Mouse (Mus musculus) myocyte (in vitro differentiated cells): ENCODE results near the gene Pmel. TPM values are rescaled to one million over a fixed set of nuclear protein-coding genes. Genes with fewer than 3 reads are reported as not detected.

ENCODE experiments used
- H3K27me3 ChIP-seq: one replicate; pipeline ENCODE4 v1.6.1; 2011; ENCODE audit not compliant: control insufficient read depth, insufficient read depth, insufficient read length
- H3K36me3 ChIP-seq: one replicate; pipeline ENCODE4 v1.6.1; 2011; ENCODE audit not compliant: control insufficient read depth, insufficient read depth
- H3K4me2 ChIP-seq: one replicate; pipeline ENCODE4 v1.6.1; 2011; ENCODE audit warnings: low read depth, control low read depth
- H3K4me3 ChIP-seq: one replicate; pipeline ENCODE4 v1.5.1; 2011; ENCODE audit warnings: mild to moderate bottlenecking, control low read depth, moderate library complexity
- H3K79me2 ChIP-seq: one replicate; pipeline ENCODE4 v1.6.1; 2011; ENCODE audit not compliant: control insufficient read depth, insufficient read depth
- H3ac ChIP-seq: one replicate; pipeline ENCODE4 v1.6.1; 2011; ENCODE audit not compliant: control insufficient read depth, insufficient read length
- CEBPB ChIP-seq: IDR thresholded peaks from 2 replicates; pipeline ENCODE4 v1.6.1; 2011; ENCODE audit warnings: mild to moderate bottlenecking, moderate library complexity; ENCODE audit not compliant: poor library complexity, insufficient read depth, severe bottlenecking
- E2F4 ChIP-seq: IDR thresholded peaks from one replicate; pipeline ENCODE4 v1.6.1; 2011; ENCODE audit warnings: mild to moderate bottlenecking, control low read depth, moderate library complexity; ENCODE audit not compliant: insufficient read depth
- MAX ChIP-seq: IDR thresholded peaks from one replicate; pipeline ENCODE4 v1.6.1; 2011; ENCODE audit warnings: low read depth, mild to moderate bottlenecking, control low read depth
- MYOD1 ChIP-seq, 3 experiments: IDR thresholded peaks; one replicate each; pipeline ENCODE4 v1.6.1; 2011; ENCODE audit warnings: control low read depth in 2 of 3, low read depth in 2 of 3, mild to moderate bottlenecking in 2 of 3, moderate library complexity in 1 of 3; ENCODE audit not compliant: insufficient read length in 2 of 3, control insufficient read depth in 1 of 3
- MYOG ChIP-seq, 3 experiments: IDR thresholded peaks; one replicate each; pipeline ENCODE4 v1.6.1; 2011; ENCODE audit warnings: control low read depth in 2 of 3, low read depth in 2 of 3, mild to moderate bottlenecking in 2 of 3; ENCODE audit not compliant: insufficient read length in 2 of 3, control insufficient read depth in 1 of 3, insufficient read depth in 1 of 3
- POLR2A ChIP-seq: IDR thresholded peaks from one replicate; pipeline ENCODE4 v1.6.1; 2011; ENCODE audit warnings: low read depth, mild to moderate bottlenecking, control low read depth, moderate library complexity; ENCODE audit not compliant: insufficient read length
- POLR2AphosphoS2 ChIP-seq: IDR thresholded peaks from one replicate; pipeline ENCODE4 v1.6.1; 2011; ENCODE audit warnings: low read depth, control low read depth; ENCODE audit not compliant: insufficient read length
- REST ChIP-seq: IDR thresholded peaks from one replicate; pipeline ENCODE4 v1.6.1; 2011; ENCODE audit warnings: mild to moderate bottlenecking, control low read depth, moderate library complexity; ENCODE audit not compliant: insufficient read depth, insufficient read length
- SRF ChIP-seq: IDR thresholded peaks from one replicate; pipeline ENCODE4 v1.6.1; 2011; ENCODE audit warnings: low read depth; ENCODE audit not compliant: control insufficient read depth, insufficient read length
- TCF12 ChIP-seq: IDR thresholded peaks from one replicate; pipeline ENCODE4 v1.6.1; 2011; ENCODE audit warnings: mild to moderate bottlenecking, control low read depth; ENCODE audit not compliant: poor library complexity, insufficient read depth, severe bottlenecking
- TCF3 ChIP-seq: IDR thresholded peaks from one replicate; pipeline ENCODE4 v1.6.1; 2011; ENCODE audit warnings: low read depth, control low read depth; ENCODE audit not compliant: insufficient read length
- USF1 ChIP-seq: IDR thresholded peaks from one replicate; pipeline ENCODE4 v1.6.1; 2011; ENCODE audit warnings: low read depth, mild to moderate bottlenecking, control low read depth, moderate library complexity
- polyA plus RNA-seq: library from polyadenylated mRNA; unstranded; fragments of >200 nt; fragmentation: generic; extraction: Trizol; gene quantifications from one replicate; pipeline ENCODE4 v1.2.1, GENCODE M21; 2012; ENCODE audit warnings: missing spikeins

Pmel gene
- polyA plus RNA-seq, 1 experiment = 0.17 TPM

GRCm38 (mm10) chr10:128668790-128669672, 35.0 kb upstream of the Pmel start:
- Histone ChIP-seq H3K27me3 (no peaks in the 10 kb centered on the region), H3ac (no peak overlapping the region), H3K4me3 (no peak overlapping the region), H3K36me3 (no peaks in the 10 kb centered on the region), H3K4me2 (no peak overlapping the region), H3K79me2 (no peaks in the 10 kb centered on the region)
- TF ChIP-seq MYOD1 (IDR thresholded peaks at IDR 0.05; ENCODE audit: control insufficient read depth in 1 of 3, insufficient read length in 2 of 3, low read depth in 2 of 3) = no peak
- TF ChIP-seq CEBPB = no peak
- no peak for TF ChIP-seq MYOG (IDR thresholded peaks at IDR 0.05; ENCODE audit: control insufficient read depth in 1 of 3, insufficient read depth in 1 of 3, insufficient read length in 2 of 3, low read depth in 2 of 3)
- TF ChIP-seq USF1 = no peak
- TF ChIP-seq TCF12 = no peak
- TF ChIP-seq SRF = no peak
- no peak for TF ChIP-seq TCF3
- TF ChIP-seq MAX = no peak
- no peak for TF ChIP-seq POLR2A
- no peak for TF ChIP-seq E2F4
- no peak for TF ChIP-seq REST
- no peak for TF ChIP-seq POLR2AphosphoS2

DNA sequence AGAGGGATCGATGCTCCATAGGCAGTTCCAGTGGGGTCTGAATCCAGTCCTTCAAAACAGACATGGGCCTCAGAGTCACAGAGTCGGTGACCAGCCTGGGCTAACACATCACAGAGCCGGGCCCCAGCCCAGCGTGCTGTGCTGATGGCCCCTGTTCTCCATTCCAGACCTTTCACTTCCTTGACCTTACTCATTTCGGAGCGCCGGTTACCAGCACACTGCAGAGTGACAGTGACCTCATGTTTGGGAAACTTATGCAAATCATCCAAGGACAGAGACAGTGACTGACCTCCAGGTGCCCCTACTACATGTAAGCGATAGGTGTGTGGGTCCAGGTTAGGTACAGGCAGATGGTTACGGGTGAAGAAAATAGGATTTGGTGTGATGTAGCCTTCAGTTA, 32.8 kb upstream of the Pmel start:
- Histone ChIP-seq H3K4me3 (no peak overlapping the region), H3K27me3 (no peaks in the 10 kb centered on the region), H3K79me2 (no peaks in the 10 kb centered on the region), H3K4me2 (no peak overlapping the region), H3ac (no peak overlapping the region), H3K36me3 (peaks cover 2% of the 10 kb centered on the region)
- TF ChIP-seq MAX (no peak), E2F4 (no peak), MYOG (IDR thresholded peaks at IDR 0.05; ENCODE audit: control insufficient read depth in 1 of 3, insufficient read depth in 1 of 3, insufficient read length in 2 of 3, low read depth in 2 of 3) (no peak), MYOD1 (IDR thresholded peaks at IDR 0.05; ENCODE audit: control insufficient read depth in 1 of 3, insufficient read length in 2 of 3, low read depth in 2 of 3) (no peak), SRF (no peak), USF1 (no peak), POLR2AphosphoS2 (no peak), REST (no peak), POLR2A (no peak), TCF12 (no peak), CEBPB (no peak), TCF3 (no peak)

DNA sequence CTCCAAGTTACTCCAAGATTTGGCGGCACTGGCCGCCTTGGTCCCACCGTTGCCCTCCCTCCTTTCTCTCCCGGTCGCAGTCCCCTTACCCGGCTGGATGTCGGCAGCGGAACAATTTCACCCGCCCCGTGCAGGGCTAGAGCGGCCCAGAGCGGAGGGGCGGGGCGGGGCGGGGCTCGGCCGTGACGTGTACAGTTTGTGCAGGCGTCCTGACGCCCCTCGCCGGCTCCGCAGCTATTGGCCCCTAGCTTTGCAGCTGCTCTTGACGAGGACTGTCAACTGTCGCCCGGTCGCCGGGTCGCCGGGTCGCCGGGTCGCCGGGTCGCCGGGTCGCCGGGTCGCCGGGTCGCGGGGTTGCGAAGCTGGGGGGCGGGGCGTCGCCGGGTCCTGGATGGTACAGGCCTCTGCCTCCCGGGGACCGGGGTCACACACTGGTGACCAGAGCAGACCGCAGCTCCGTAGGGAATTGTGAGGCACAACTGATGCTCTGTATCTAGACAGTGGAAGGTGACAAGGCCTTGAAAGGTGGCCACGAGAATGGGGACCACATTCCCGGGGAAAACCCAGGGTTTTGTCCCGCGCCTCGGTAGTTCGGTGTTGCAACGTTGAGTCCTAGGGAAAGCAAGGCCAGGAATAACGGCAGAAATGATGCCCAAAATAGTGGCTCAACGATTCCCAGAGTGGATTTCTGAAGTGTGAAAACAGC, 30.1 kb upstream of the Pmel start, which contains the start of gene Suox:
TSS of gene Suox (minus strand) at position 311 of the 706 bp plus-strand sequence.
- Histone ChIP-seq H3K36me3 (peaks cover 4% of the 10 kb centered on the region), H3K79me2 (no peaks in the 10 kb centered on the region), H3K4me2 (peak within 1 kb of the TSS; percentile 100), H3K27me3 (no peaks in the 10 kb centered on the region), H3ac (peak within 1 kb of the TSS; percentile 28), H3K4me3 (peak within 1 kb of the TSS; percentile 61)
- TF ChIP-seq E2F4 = no peak
- TF ChIP-seq POLR2A = peak; percentile 62
- TF ChIP-seq MYOG (IDR thresholded peaks at IDR 0.05; ENCODE audit: control insufficient read depth in 1 of 3, insufficient read depth in 1 of 3, insufficient read length in 2 of 3, low read depth in 2 of 3) = peak in 2 of 3 experiments; percentile 32 to 56
- peak in 1 of 3 experiments; percentile 66 for TF ChIP-seq MYOD1 (IDR thresholded peaks at IDR 0.05; ENCODE audit: control insufficient read depth in 1 of 3, insufficient read length in 2 of 3, low read depth in 2 of 3)

GRCm38 (mm10) chr10:128674469-128675008, 29.5 kb upstream of the Pmel start:
- Histone ChIP-seq H3K36me3 (peaks cover 7% of the 10 kb centered on the region), H3ac (peak overlapping the region; percentile 28), H3K4me2 (peak overlapping the region; percentile 100), H3K4me3 (peak overlapping the region; percentile 61), H3K79me2 (no peaks in the 10 kb centered on the region), H3K27me3 (no peaks in the 10 kb centered on the region)
- TF ChIP-seq MYOD1 (IDR thresholded peaks at IDR 0.05; ENCODE audit: control insufficient read depth in 1 of 3, insufficient read length in 2 of 3, low read depth in 2 of 3) (no peak), POLR2A (no peak)
